Mouse (Mus musculus) megakaryocyte, embryonic 14.5 days (primary cell): ENCODE measurements around the gene Hspa1l.
"Not testable (repeated sequence)": the region's sequence is repeated elsewhere in the genome, so short reads cannot be mapped to it uniquely, and the experiment has no call there.

ENCODE experiments used
- FLI1 ChIP-seq: IDR thresholded peaks from 2 replicates; pipeline ENCODE4 v1.6.1; 2012; ENCODE audit warnings: low read length, inconsistent platforms, mixed read lengths
- GATA1 ChIP-seq: IDR thresholded peaks from 3 replicates; pipeline ENCODE4 v1.6.1; 2012; ENCODE audit warnings: mixed read lengths, low read length, inconsistent platforms, borderline replicate concordance

- not testable (repeated sequence) for TF ChIP-seq GATA1, FLI1
These were observed 23.6 kb upstream of the Hspa1l start for GRCm38 (mm10) chr17:34948721-34949552.
